Mouse (Mus musculus): ENCODE measurements around the gene Skida1.

The Skida1 gene

GRCm38 (mm10) chr2:18015581-18015980, 33.3 kb downstream of the Skida1 start:
- no peak for DNase-seq (ENCODE audit: low spot score)

GRCm38 (mm10) chr2:18012866-18013265, 36.0 kb downstream of the Skida1 start:
- no peak for DNase-seq (ENCODE audit: low spot score)

GRCm38 (mm10) chr2:18011226-18011625, 37.6 kb downstream of the Skida1 start:
- no peak for DNase-seq (ENCODE audit: low spot score)

- DNase-seq (ENCODE audit: low spot score), result no peak
These were observed 43.7 kb downstream of the Skida1 start for GRCm38 (mm10) chr2:18005137-18005536.

- DNase-seq (ENCODE audit: low spot score), result no peak
These were observed 44.6 kb downstream of the Skida1 start for GRCm38 (mm10) chr2:18004286-18004685.

DNA sequence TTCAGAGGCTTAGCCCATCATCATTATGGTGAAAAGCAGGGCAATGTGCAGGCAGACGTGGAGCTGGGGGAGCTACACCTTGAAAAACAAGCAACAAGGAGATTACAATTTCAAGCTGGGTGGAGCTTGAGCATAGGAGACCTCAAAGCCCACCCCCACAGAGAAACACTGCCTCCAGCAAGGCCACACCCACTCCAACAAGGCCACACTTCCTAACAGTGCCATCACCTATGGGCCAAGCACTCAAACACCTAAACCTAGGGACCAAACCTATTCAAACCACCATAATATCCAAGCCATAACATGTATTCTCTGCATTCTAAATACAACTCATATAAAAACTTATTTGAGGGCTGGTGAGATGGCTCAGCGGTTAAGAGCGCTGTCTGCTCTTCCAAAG, 46.5 kb downstream of the Skida1 start:
- DNase-seq (ENCODE audit: low spot score), result no peak

DNA sequence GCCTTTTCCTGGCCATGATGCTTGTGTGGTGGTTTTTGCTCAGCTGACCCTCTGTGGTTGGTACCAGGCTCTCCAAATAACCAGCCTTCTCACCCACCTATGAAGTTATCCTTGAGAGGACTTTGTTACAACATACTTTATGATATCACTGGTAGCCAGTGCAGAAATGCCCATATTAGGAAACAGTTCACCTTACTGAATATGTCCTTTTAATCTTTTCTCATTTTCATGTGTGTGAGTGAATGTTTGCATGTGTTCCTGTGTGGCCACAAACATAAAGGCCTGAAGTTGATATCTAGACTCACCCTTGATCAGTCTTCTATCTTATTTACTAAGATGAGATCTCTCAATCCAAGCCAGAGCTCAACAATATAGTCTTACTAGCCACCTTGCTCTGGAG, 52.0 kb downstream of the Skida1 start, which contains the start of gene H2al2a:
TSS of gene H2al2a (minus strand) at position 101 of the 400 bp plus-strand sequence.
- no peak for DNase-seq (ENCODE audit: low spot score)
